Mouse (Mus musculus) C2C12 (cell line): ENCODE measurements at regions not wholly inside any gene's neighbourhood (a gene's known extent, or its start where the extent isn't known, plus 50 kb on each side); places are given as distances from the start of the nearest gene placed in this dataset.

Experiments
- H3K27me3 ChIP-seq: one replicate; pipeline ENCODE4 v1.6.1; 2011; ENCODE audit not compliant: control insufficient read depth, insufficient read depth, insufficient read length
- H3K36me3 ChIP-seq: one replicate; pipeline ENCODE4 v1.6.1; 2011; ENCODE audit not compliant: control insufficient read depth, insufficient read depth
- H3K4me3 ChIP-seq: one replicate; pipeline ENCODE4 v1.5.1; 2011; ENCODE audit warnings: mild to moderate bottlenecking, control low read depth; ENCODE audit not compliant: poor library complexity, insufficient read depth, severe bottlenecking
- H3K79me2 ChIP-seq: one replicate; pipeline ENCODE4 v1.6.1; 2011; ENCODE audit not compliant: control insufficient read depth, insufficient read depth
- H3K79me3 ChIP-seq: one replicate; pipeline ENCODE4 v1.6.1; 2011; ENCODE audit warnings: low read depth, control low read depth
- H3ac ChIP-seq: one replicate; pipeline ENCODE3; 2011; ENCODE audit warnings: low read depth; ENCODE audit not compliant: control insufficient read depth, insufficient read length
- CEBPB ChIP-seq: IDR thresholded peaks from one replicate; pipeline ENCODE4 v1.6.1; 2011; ENCODE audit warnings: low read depth, mild to moderate bottlenecking, control low read depth, moderate library complexity
- CTCF ChIP-seq: IDR thresholded peaks from one replicate; pipeline ENCODE4 v1.5.1; 2011; ENCODE audit not compliant: control insufficient read depth, insufficient read depth, insufficient read length
- FOSL1 ChIP-seq: IDR thresholded peaks from one replicate; pipeline ENCODE4 v1.8.0; 2011; ENCODE audit warnings: mild to moderate bottlenecking, low read length; ENCODE audit not compliant: poor library complexity, insufficient read depth, severe bottlenecking
- MAX ChIP-seq: IDR thresholded peaks from one replicate; pipeline ENCODE4 v1.6.1; 2011; ENCODE audit warnings: mild to moderate bottlenecking, control low read depth
- MYOD1 ChIP-seq: IDR thresholded peaks from one replicate; pipeline ENCODE4 v1.6.1; 2011; ENCODE audit warnings: low read depth; ENCODE audit not compliant: control insufficient read depth, insufficient read length
- MYOG ChIP-seq: IDR thresholded peaks from one replicate; pipeline ENCODE4 v1.6.1; 2011; ENCODE audit not compliant: control insufficient read depth, insufficient read length; ENCODE audit errors: extremely low read depth
- USF1 ChIP-seq: IDR thresholded peaks from one replicate; pipeline ENCODE4 v1.6.1; 2011; ENCODE audit warnings: low read depth, mild to moderate bottlenecking, control low read depth, moderate library complexity

DNA sequence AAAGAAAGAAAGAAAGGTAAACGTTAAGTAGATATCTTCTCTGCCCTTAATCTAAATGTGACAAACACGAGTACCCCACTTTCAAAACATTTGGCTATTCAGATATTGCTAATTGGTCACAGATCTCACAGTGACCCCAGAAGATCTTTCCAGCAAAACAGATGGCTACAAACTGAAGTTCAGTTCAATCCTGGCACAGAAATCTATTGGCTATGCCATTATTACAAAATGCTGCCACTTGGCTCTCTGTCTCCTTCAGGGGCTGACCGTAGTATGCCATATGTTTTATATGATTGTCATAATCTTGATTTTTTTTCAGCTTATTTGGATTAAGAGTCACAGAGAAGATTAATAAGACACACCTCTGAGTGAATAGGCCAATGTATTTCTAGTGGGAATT, 873.2 kb downstream of the Slc22a22 start:
- no peaks in the 10 kb centered on the region for H3K27me3 ChIP-seq
- H3K79me3 ChIP-seq, result no peaks in the 10 kb centered on the region
- H3ac ChIP-seq, result no peak overlapping the region
- TF ChIP-seq CEBPB (no peak), MYOG (no peak), MAX (no peak), FOSL1 (no peak), CTCF (no peak), USF1 (no peak), MYOD1 (no peak)
- H3K4me3 ChIP-seq, result no peak overlapping the region
- H3K79me2 ChIP-seq, result no peaks in the 10 kb centered on the region
- no peaks in the 10 kb centered on the region for H3K36me3 ChIP-seq

DNA sequence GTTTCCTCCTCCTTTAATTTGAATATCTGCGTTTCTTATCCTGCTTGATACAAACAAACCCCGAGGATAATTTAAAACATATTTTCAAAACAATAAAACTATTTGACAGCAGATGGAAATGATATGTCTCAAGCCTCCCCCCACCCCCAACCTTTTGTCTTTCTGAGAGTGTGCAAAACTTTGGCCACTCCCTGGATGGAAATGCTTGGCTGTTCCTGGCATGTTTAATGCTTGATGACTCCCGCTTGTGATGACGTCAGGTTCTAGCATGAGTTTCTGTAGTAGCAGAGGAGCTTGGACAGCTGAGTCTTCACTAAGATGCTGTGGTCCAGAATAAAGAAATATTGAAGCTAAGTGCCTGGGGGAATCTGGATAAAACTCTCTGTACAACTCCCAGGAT, 884.8 kb downstream of the Slc22a22 start:
- no peaks in the 10 kb centered on the region for H3K27me3 ChIP-seq
- no peaks in the 10 kb centered on the region for H3K79me3 ChIP-seq
- no peaks in the 10 kb centered on the region for H3K36me3 ChIP-seq
- TF ChIP-seq CTCF (no peak), CEBPB (no peak), MYOG (no peak), FOSL1 (no peak), MYOD1 (no peak), USF1 (no peak), MAX (no peak)
- H3K4me3 ChIP-seq, result no peak overlapping the region
- no peaks in the 10 kb centered on the region for H3K79me2 ChIP-seq
- H3ac ChIP-seq, result no peak overlapping the region

DNA sequence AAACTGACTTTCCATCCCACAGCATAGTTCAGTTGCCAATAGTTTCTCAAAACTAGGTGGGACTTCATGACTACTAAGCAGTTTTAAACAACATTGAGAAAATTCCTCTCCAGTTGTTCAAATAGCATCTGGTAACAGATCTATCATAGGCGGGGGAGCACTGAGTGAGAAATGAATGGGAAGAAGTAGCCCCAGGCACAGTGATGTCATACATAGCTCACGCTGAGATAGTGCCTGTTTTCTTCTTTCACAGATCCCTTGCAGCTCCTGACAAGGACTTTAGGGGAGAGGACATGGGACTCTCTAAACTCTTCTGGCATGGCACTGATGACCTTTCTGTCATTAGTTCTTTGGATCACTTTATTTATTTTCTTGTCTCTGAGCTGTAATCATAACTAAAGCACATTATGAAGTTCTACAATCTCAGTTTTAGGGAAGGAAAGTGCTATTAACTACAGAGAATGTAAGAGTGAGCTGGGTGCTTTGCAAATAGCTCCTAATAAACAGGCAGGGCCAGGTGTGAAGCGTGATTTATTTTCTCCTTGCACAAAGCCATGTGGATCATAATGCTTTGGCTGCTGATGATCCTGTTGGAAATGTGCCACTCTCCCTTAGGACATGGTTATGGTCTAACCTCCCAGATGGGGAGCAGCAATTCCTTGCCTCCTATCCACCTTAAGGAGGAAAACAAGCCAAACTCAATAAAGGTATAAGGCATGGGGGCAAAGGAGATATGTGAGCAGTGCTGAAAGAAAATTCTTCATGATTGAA, 896.5 kb downstream of the Slc22a22 start:
- Histone ChIP-seq H3K27me3 (no peaks in the 10 kb centered on the region), H3K79me3 (no peaks in the 10 kb centered on the region), H3K36me3 (no peaks in the 10 kb centered on the region), H3ac (no peak overlapping the region), H3K79me2 (no peaks in the 10 kb centered on the region), H3K4me3 (no peak overlapping the region)
- TF ChIP-seq CEBPB, result no peak
- no peak for TF ChIP-seq USF1
- no peak for TF ChIP-seq CTCF
- no peak for TF ChIP-seq FOSL1
- TF ChIP-seq MYOD1, result no peak
- TF ChIP-seq MAX, result no peak

- Histone ChIP-seq H3K79me3 (no peaks in the 10 kb centered on the region), H3K27me3 (no peaks in the 10 kb centered on the region), H3K36me3 (no peaks in the 10 kb centered on the region), H3K4me3 (no peak overlapping the region), H3ac (no peak overlapping the region), H3K79me2 (no peaks in the 10 kb centered on the region)
- TF ChIP-seq MYOD1 (no peak), CEBPB (no peak), MAX (no peak), CTCF (no peak), USF1 (no peak), MYOG (no peak), FOSL1 (no peak)
Observed at GRCm38 (mm10) chr15:56563192-56563591, 914.2 kb downstream of the Slc22a22 start.

GRCm38 (mm10) chr15:56562785-56563184, 914.6 kb downstream of the Slc22a22 start:
- TF ChIP-seq FOSL1, result no peak
- peak; percentile 26 for TF ChIP-seq USF1
- H3K4me3 ChIP-seq, result no peak overlapping the region
- H3K27me3 ChIP-seq, result no peaks in the 10 kb centered on the region
- no peaks in the 10 kb centered on the region for H3K79me3 ChIP-seq
- H3ac ChIP-seq, result no peak overlapping the region
- H3K79me2 ChIP-seq, result no peaks in the 10 kb centered on the region
- no peaks in the 10 kb centered on the region for H3K36me3 ChIP-seq

GRCm38 (mm10) chr15:56562143-56562542, 915.3 kb downstream of the Slc22a22 start:
- Histone ChIP-seq H3K27me3 (no peaks in the 10 kb centered on the region), H3ac (no peak overlapping the region), H3K4me3 (no peak overlapping the region), H3K36me3 (no peaks in the 10 kb centered on the region), H3K79me2 (no peaks in the 10 kb centered on the region), H3K79me3 (no peaks in the 10 kb centered on the region)
- TF ChIP-seq USF1, result no peak
- TF ChIP-seq CTCF, result no peak
- no peak for TF ChIP-seq MYOG
- TF ChIP-seq MAX, result no peak
- no peak for TF ChIP-seq CEBPB
- no peak for TF ChIP-seq FOSL1
- no peak for TF ChIP-seq MYOD1
